Mouse (Mus musculus): Measurements from ENCODE around the gene Def6. TPM values are rescaled to one million over a fixed set of nuclear protein-coding genes. Genes with fewer than 3 reads are reported as not detected.

Gene Def6
- total and polyA plus RNA-seq, 3 experiments, result 31.3 to 81.8 (median 53.6) TPM

DNA sequence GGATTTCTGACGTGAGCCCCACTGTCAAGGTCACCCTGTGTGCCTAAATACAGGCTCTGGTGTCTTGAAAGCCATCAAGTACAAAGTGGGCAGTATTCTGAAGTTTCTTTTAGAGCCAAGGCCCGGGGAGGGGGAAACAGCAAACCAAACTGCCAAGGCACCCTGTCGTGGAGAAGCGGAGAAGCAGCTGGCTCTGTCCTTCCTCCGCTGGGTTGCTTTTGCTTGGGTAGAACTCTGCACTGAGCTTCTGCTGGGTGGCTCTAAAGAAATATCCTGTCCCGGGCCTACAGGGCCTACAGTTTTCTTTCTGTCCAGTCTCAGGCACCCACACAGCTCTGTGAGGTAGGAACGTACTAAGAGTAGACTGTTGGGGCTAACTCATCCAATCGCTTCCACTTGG, 486 bp upstream of the Def6 start:
- DNase-seq (ENCODE audit: extremely low read depth), result no peak
- Histone ChIP-seq H3K9me3 (replicated peaks; ENCODE audit: low read length) (no peaks in the 10 kb centered on the region), H3K4me1 (ENCODE audit: control insufficient read depth in 1 of 2, insufficient read depth in 2 of 2) (peaks cover 37 to 59% of the 10 kb centered on the region in 2 experiments), H3K27me3 (replicated peaks) (no peaks in the 10 kb centered on the region), H3K36me3 (replicated peaks in 1 of 2; ENCODE audit: control insufficient read depth in 1 of 2, insufficient read depth in 1 of 2, low read length in 1 of 2) (peaks cover 13 to 20% of the 10 kb centered on the region in 2 experiments), H3K79me2 (replicated peaks; ENCODE audit: control insufficient read depth, extremely low read depth, insufficient read depth, poor library complexity, severe bottlenecking) (peaks cover 34% of the 10 kb centered on the region), H3K9ac (ENCODE audit: insufficient read depth, low read depth) (peak overlapping the region; percentile 27), H3K27ac (ENCODE audit: insufficient read depth, low read depth) (peak overlapping the region; percentile 90), H3K4me3 (replicated peaks in 1 of 3; ENCODE audit: low read depth in 2 of 3, low read length in 2 of 3, poor library complexity in 1 of 3) (peak overlapping the region in 1 of 3 experiments; percentile 73), H3K4me2 (ENCODE audit: insufficient read depth, low read depth, poor library complexity, severe bottlenecking) (peak overlapping the region; percentile 58)
- dilution Hi-C loops (cut with MboI; ENCODE audit: extremely low pct_ligation_motif_present, extremely low pct_unique_long_range_greater_than_20kb, low sequenced_read_pairs) (no loop called here), in situ Hi-C loops (cut with MboI; ENCODE audit: low pct_ligation_motif_present, low pct_unique_long_range_greater_than_20kb, low sequenced_read_pairs) (loop anchor here (25.0 kb wide), 1 partner anchor 305 kb away; the partner anchor contains the start of gene Fkbp5)
- TF ChIP-seq USF2 (conservative IDR thresholded peaks at IDR 0.05; ENCODE audit: low read depth, low read length) (no peak), KAT2A (IDR thresholded peaks at IDR 0.05; ENCODE audit: insufficient replicate concordance, low read length) (no peak), ZKSCAN1 (IDR thresholded peaks at IDR 0.05; ENCODE audit: borderline replicate concordance, low read depth, low read length) (no peak), SMC3 (IDR thresholded peaks at IDR 0.05; ENCODE audit: low read depth, low read length) (no peak), BHLHE40 (IDR thresholded peaks at IDR 0.05; ENCODE audit: low read depth, low read length) (no peak), PAX5 (IDR thresholded peaks at IDR 0.05; ENCODE audit: low read length) (no peak), EP300 (IDR thresholded peaks at IDR 0.05; ENCODE audit: low read length) (no peak), JUND (conservative IDR thresholded peaks at IDR 0.05; ENCODE audit: low read depth, low read length) (no peak), ZNF384 (IDR thresholded peaks at IDR 0.05; ENCODE audit: low read depth, low read length) (no peak)

- Histone ChIP-seq H3K4me2 (ENCODE audit: insufficient read depth, low read depth, poor library complexity, severe bottlenecking) (peak overlapping the region; percentile 92), H3K36me3 (replicated peaks in 1 of 2; ENCODE audit: control insufficient read depth in 1 of 2, insufficient read depth in 1 of 2, low read length in 1 of 2) (peaks cover 5 to 20% of the 10 kb centered on the region in 2 experiments), H3K4me1 (ENCODE audit: control insufficient read depth in 1 of 2, insufficient read depth in 2 of 2) (peaks cover 42 to 68% of the 10 kb centered on the region in 2 experiments), H3K27me3 (replicated peaks) (no peaks in the 10 kb centered on the region), H3K4me3 (replicated peaks in 1 of 3; ENCODE audit: low read depth in 2 of 3, low read length in 2 of 3, poor library complexity in 1 of 3) (peak overlapping the region; percentile 73 to 91 (median 83)), H3K9ac (ENCODE audit: insufficient read depth, low read depth) (peak overlapping the region; percentile 79), H3K27ac (ENCODE audit: insufficient read depth, low read depth) (peak overlapping the region; percentile 90), H3K9me3 (replicated peaks; ENCODE audit: low read length) (no peaks in the 10 kb centered on the region), H3K79me2 (replicated peaks; ENCODE audit: control insufficient read depth, extremely low read depth, insufficient read depth, poor library complexity, severe bottlenecking) (peaks cover 34% of the 10 kb centered on the region)
- dilution Hi-C loops (cut with MboI; ENCODE audit: extremely low pct_ligation_motif_present, extremely low pct_unique_long_range_greater_than_20kb, low sequenced_read_pairs) (no loop called here), in situ Hi-C loops (cut with MboI; ENCODE audit: low pct_ligation_motif_present, low pct_unique_long_range_greater_than_20kb, low sequenced_read_pairs) (loop anchor here (25.0 kb wide), 1 partner anchor 304 kb away; the partner anchor contains the start of gene Fkbp5)
- TF ChIP-seq ELF1 (IDR thresholded peaks at IDR 0.05; ENCODE audit: low read depth, low read length), result 0 out of 2 replicates have a peak, but pooled peaks have one; percentile 26
- no peak for TF ChIP-seq POLR2A (IDR thresholded peaks at IDR 0.05; ENCODE audit: low read depth, low read length)
- peak; percentile 1; the same call in 1 of the 2 replicates for TF ChIP-seq MAX (IDR thresholded peaks at IDR 0.05; ENCODE audit: low read length)
- TF ChIP-seq KAT2A (IDR thresholded peaks at IDR 0.05; ENCODE audit: insufficient replicate concordance, low read length), result no peak
- TF ChIP-seq MAZ (IDR thresholded peaks at IDR 0.05; ENCODE audit: low read depth, low read length), result peak; percentile 72; the same call in 1 of the 2 replicates
- TF ChIP-seq MXI1 (IDR thresholded peaks at IDR 0.05; ENCODE audit: low read depth, low read length), result 0 out of 2 replicates have a peak, but pooled peaks have one; percentile 1
- TF ChIP-seq EP300 (IDR thresholded peaks at IDR 0.05; ENCODE audit: low read length), result no peak
- TF ChIP-seq MAFK (IDR thresholded peaks at IDR 0.05; ENCODE audit: insufficient replicate concordance, low read length), result no peak
- no peak for TF ChIP-seq MYC (IDR thresholded peaks at IDR 0.05; ENCODE audit: low read depth, low read length)
- no peak for DNase-seq (ENCODE audit: extremely low read depth)
Observed at GRCm38 (mm10) chr17:28208314-28208612, 685 bp downstream of the Def6 start.
